Mouse (Mus musculus): ENCODE data around the gene Rab5c. TPM values are rescaled to one million over a fixed set of nuclear protein-coding genes. Genes with fewer than 3 reads are reported as not detected.

Rab5c gene
- total and polyA plus RNA-seq, 3 experiments = 121 to 156 (median 150) TPM

DNA sequence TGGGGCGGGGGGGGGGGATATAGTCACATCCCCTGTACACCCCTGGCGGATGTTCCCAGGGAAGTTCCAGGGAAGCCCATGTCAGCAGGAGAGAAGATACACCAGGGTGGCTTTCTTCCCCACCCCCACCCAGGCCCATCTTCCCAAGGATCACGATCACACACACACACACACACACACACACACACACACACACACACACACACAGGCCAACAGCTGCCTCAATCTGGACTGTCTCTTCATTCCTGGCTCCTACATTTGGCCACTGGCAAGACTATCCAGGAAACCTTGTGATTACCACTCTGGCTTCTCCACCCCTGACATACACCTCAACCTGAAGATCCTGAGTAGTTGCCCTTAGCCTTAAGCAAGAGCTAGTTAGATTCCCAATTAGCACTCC, 52.6 kb downstream of the Rab5c start:
- no peak overlapping the region for H3K4me3 ChIP-seq (replicated peaks in 1 of 3; ENCODE audit: low read depth in 2 of 3, low read length in 2 of 3, poor library complexity in 1 of 3)
- in situ Hi-C loops (cut with MboI; ENCODE audit: low pct_ligation_motif_present, low pct_unique_long_range_greater_than_20kb, low sequenced_read_pairs) = no loop called here
- H3K9ac ChIP-seq (ENCODE audit: insufficient read depth, low read depth) = no peak overlapping the region
- H3K4me1 ChIP-seq (ENCODE audit: control insufficient read depth in 1 of 2, insufficient read depth in 2 of 2) = peaks cover 8 to 52% of the 10 kb centered on the region in 2 experiments
- no peaks in the 10 kb centered on the region for H3K36me3 ChIP-seq (replicated peaks in 1 of 2; ENCODE audit: control insufficient read depth in 1 of 2, insufficient read depth in 1 of 2, low read length in 1 of 2)
- no peaks in the 10 kb centered on the region for H3K27me3 ChIP-seq (replicated peaks)
- no peak overlapping the region for H3K27ac ChIP-seq (ENCODE audit: insufficient read depth, low read depth)
- no peak for TF ChIP-seq MEF2A (IDR thresholded peaks at IDR 0.05; ENCODE audit: borderline replicate concordance, low read depth, low read length)
- TF ChIP-seq TCF12 (IDR thresholded peaks at IDR 0.05; ENCODE audit: low read depth, low read length) = no peak
- no peak for TF ChIP-seq BHLHE40 (IDR thresholded peaks at IDR 0.05; ENCODE audit: low read depth, low read length)
- no peak for TF ChIP-seq ZC3H11A (IDR thresholded peaks at IDR 0.05; ENCODE audit: low read depth, low read length)
- no peak for TF ChIP-seq SIN3A (IDR thresholded peaks at IDR 0.05; ENCODE audit: low read length)
- TF ChIP-seq NRF1 (IDR thresholded peaks at IDR 0.05; ENCODE audit: low read depth, low read length) = no peak
- no peak overlapping the region for H3K4me2 ChIP-seq (ENCODE audit: insufficient read depth, low read depth, poor library complexity, severe bottlenecking)
- H3K9me3 ChIP-seq (replicated peaks; ENCODE audit: low read length) = no peaks in the 10 kb centered on the region
- DNase-seq (ENCODE audit: extremely low read depth) = no peak
- dilution Hi-C loops (cut with MboI; ENCODE audit: extremely low pct_ligation_motif_present, extremely low pct_unique_long_range_greater_than_20kb, low sequenced_read_pairs) = no loop called here
- no peaks in the 10 kb centered on the region for H3K79me2 ChIP-seq (replicated peaks; ENCODE audit: control insufficient read depth, extremely low read depth, insufficient read depth, poor library complexity, severe bottlenecking)

DNA sequence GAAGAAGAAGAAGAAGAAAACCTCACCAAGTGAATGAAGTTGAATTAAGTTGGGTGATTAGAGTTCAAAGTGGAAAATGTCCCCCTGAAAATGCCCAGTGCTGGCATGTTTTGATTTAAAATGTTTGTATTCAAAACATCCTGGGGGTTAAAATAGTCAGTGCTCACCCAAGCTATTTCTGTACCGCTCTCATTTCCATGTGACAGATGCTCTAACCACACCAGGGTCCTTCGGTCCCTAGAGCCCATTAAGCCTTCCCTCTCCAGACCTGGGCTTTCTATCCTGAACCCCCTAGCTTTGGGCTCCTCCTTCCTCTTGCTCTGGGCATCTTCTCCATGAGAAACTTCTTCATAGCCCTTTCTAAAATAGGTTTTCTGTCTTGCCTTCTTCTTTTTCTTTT, 53.9 kb downstream of the Rab5c start:
- no peaks in the 10 kb centered on the region for H3K36me3 ChIP-seq (replicated peaks in 1 of 2; ENCODE audit: control insufficient read depth in 1 of 2, insufficient read depth in 1 of 2, low read length in 1 of 2)
- in situ Hi-C loops (cut with MboI; ENCODE audit: low pct_ligation_motif_present, low pct_unique_long_range_greater_than_20kb, low sequenced_read_pairs) = no loop called here
- TF ChIP-seq TBP (conservative IDR thresholded peaks at IDR 0.05; ENCODE audit: low read depth, low read length) (no peak), NELFE (IDR thresholded peaks at IDR 0.05; ENCODE audit: low read depth, low read length) (no peak), JUN (IDR thresholded peaks at IDR 0.05; ENCODE audit: insufficient read depth, low read depth, low read length) (no peak), CHD2 (IDR thresholded peaks at IDR 0.05; ENCODE audit: low read length) (no peak), ZNF384 (IDR thresholded peaks at IDR 0.05; ENCODE audit: low read depth, low read length) (no peak), ZC3H11A (IDR thresholded peaks at IDR 0.05; ENCODE audit: low read depth, low read length) (no peak), JUND (conservative IDR thresholded peaks at IDR 0.05; ENCODE audit: low read depth, low read length) (no peak), HCFC1 (IDR thresholded peaks at IDR 0.05; ENCODE audit: low read depth, low read length) (no peak), TCF12 (IDR thresholded peaks at IDR 0.05; ENCODE audit: low read depth, low read length) (peak; percentile 26; the same call in 1 of the 2 replicates), SMC3 (IDR thresholded peaks at IDR 0.05; ENCODE audit: low read depth, low read length) (no peak), MAZ (IDR thresholded peaks at IDR 0.05; ENCODE audit: low read depth, low read length) (no peak), IRF4 (IDR thresholded peaks at IDR 0.05; ENCODE audit: low read depth, low read length) (no peak), EP300 (IDR thresholded peaks at IDR 0.05; ENCODE audit: low read length) (peak; percentile 54; the same call in 1 of the 2 replicates), UBTF (IDR thresholded peaks at IDR 0.05; ENCODE audit: low read depth, low read length) (no peak), ELF1 (IDR thresholded peaks at IDR 0.05; ENCODE audit: low read depth, low read length) (no peak), BHLHE40 (IDR thresholded peaks at IDR 0.05; ENCODE audit: low read depth, low read length) (no peak), MAX (IDR thresholded peaks at IDR 0.05; ENCODE audit: low read length) (no peak), MEF2A (IDR thresholded peaks at IDR 0.05; ENCODE audit: borderline replicate concordance, low read depth, low read length) (peak; percentile 86)
- H3K4me3 ChIP-seq (replicated peaks in 1 of 3; ENCODE audit: low read depth in 2 of 3, low read length in 2 of 3, poor library complexity in 1 of 3) = no peak overlapping the region
- dilution Hi-C loops (cut with MboI; ENCODE audit: extremely low pct_ligation_motif_present, extremely low pct_unique_long_range_greater_than_20kb, low sequenced_read_pairs) = no loop called here
- DNase-seq (ENCODE audit: extremely low read depth) = peak; percentile 44
- no peaks in the 10 kb centered on the region for H3K27me3 ChIP-seq (replicated peaks)
- H3K79me2 ChIP-seq (replicated peaks; ENCODE audit: control insufficient read depth, extremely low read depth, insufficient read depth, poor library complexity, severe bottlenecking) = no peaks in the 10 kb centered on the region
- no peaks in the 10 kb centered on the region for H3K9me3 ChIP-seq (replicated peaks; ENCODE audit: low read length)
- no peak overlapping the region for H3K9ac ChIP-seq (ENCODE audit: insufficient read depth, low read depth)
- H3K4me2 ChIP-seq (ENCODE audit: insufficient read depth, low read depth, poor library complexity, severe bottlenecking) = no peak overlapping the region
- H3K27ac ChIP-seq (ENCODE audit: insufficient read depth, low read depth) = no peak overlapping the region
- peaks cover 8 to 62% of the 10 kb centered on the region in 2 experiments for H3K4me1 ChIP-seq (ENCODE audit: control insufficient read depth in 1 of 2, insufficient read depth in 2 of 2)
